Mouse (Mus musculus) right cerebral cortex, postnatal 14 days (tissue): ENCODE measurements at regions not wholly inside any gene's neighbourhood (a gene's known extent, or its start where the extent isn't known, plus 50 kb on each side); places are given as distances from the start of the nearest gene placed in this dataset.

Experiments used
- DNase-seq: peaks from one replicate; pipeline ENCODE4 v3.0.0; 2022

- DNase-seq: no peak
Observed at GRCm38 (mm10) chr13:37666207-37667003, 111.8 kb upstream of the Rreb1 start.

- no peak for DNase-seq
Observed at GRCm38 (mm10) chr13:37667386-37667785, 110.8 kb upstream of the Rreb1 start.

- no peak for DNase-seq
Observed at GRCm38 (mm10) chr13:37667871-37668270, 110.3 kb upstream of the Rreb1 start.

- no peak for DNase-seq
Observed at GRCm38 (mm10) chr13:37671109-37671508, 107.1 kb upstream of the Rreb1 start.

GRCm38 (mm10) chr13:37674676-37675350, 103.4 kb upstream of the Rreb1 start:
- no peak for DNase-seq

- no peak for DNase-seq
Observed at GRCm38 (mm10) chr13:37675718-37676117, 102.5 kb upstream of the Rreb1 start.

- no peak for DNase-seq
Observed at GRCm38 (mm10) chr13:37676912-37677311, 101.3 kb upstream of the Rreb1 start.

GRCm38 (mm10) chr13:37678251-37678650, 99.9 kb upstream of the Rreb1 start:
- DNase-seq: no peak

- DNase-seq: no peak
Observed at GRCm38 (mm10) chr13:37678772-37679171, 99.4 kb upstream of the Rreb1 start.

- DNase-seq: peak; percentile 8
Observed at GRCm38 (mm10) chr13:37680837-37681619, 97.2 kb upstream of the Rreb1 start.

- DNase-seq: no peak
Observed at GRCm38 (mm10) chr13:37683045-37683679, 95.0 kb upstream of the Rreb1 start.

- no peak for DNase-seq
Observed at GRCm38 (mm10) chr13:37685617-37686016, 92.6 kb upstream of the Rreb1 start.

GRCm38 (mm10) chr13:37686109-37686508, 92.1 kb upstream of the Rreb1 start:
- no peak for DNase-seq

- no peak for DNase-seq
Observed at GRCm38 (mm10) chr13:37689127-37689777, 88.9 kb upstream of the Rreb1 start.

- DNase-seq: no peak
Observed at GRCm38 (mm10) chr13:37691855-37692445, 86.2 kb upstream of the Rreb1 start.

- no peak for DNase-seq
Observed at GRCm38 (mm10) chr13:37693617-37694016, 84.6 kb upstream of the Rreb1 start.

- DNase-seq: no peak
Observed at GRCm38 (mm10) chr13:37704475-37704874, 73.7 kb upstream of the Rreb1 start.

GRCm38 (mm10) chr13:37705482-37705881, 72.7 kb upstream of the Rreb1 start:
- no peak for DNase-seq

- no peak for DNase-seq
Observed at GRCm38 (mm10) chr13:37710913-37711312, 67.3 kb upstream of the Rreb1 start.

- DNase-seq: no peak
Observed at GRCm38 (mm10) chr13:37712908-37713496, 65.2 kb upstream of the Rreb1 start.

- DNase-seq: no peak
Observed at GRCm38 (mm10) chr13:37715058-37715712, 63.0 kb upstream of the Rreb1 start.
